Mouse (Mus musculus) bone marrow macrophage, adult 2 months (primary cell): ENCODE measurements around the gene Sec14l1.

Experiments used
- CTCF ChIP-seq: IDR thresholded peaks from 2 replicates; pipeline ENCODE4 v1.5.1; 2012; ENCODE audit warnings: low read depth, mild to moderate bottlenecking, low read length, moderate library complexity
- POLR2A ChIP-seq: IDR thresholded peaks from 2 replicates; pipeline ENCODE4 v1.6.1; 2012; ENCODE audit warnings: mild to moderate bottlenecking, low read depth, low read length, borderline replicate concordance

DNA sequence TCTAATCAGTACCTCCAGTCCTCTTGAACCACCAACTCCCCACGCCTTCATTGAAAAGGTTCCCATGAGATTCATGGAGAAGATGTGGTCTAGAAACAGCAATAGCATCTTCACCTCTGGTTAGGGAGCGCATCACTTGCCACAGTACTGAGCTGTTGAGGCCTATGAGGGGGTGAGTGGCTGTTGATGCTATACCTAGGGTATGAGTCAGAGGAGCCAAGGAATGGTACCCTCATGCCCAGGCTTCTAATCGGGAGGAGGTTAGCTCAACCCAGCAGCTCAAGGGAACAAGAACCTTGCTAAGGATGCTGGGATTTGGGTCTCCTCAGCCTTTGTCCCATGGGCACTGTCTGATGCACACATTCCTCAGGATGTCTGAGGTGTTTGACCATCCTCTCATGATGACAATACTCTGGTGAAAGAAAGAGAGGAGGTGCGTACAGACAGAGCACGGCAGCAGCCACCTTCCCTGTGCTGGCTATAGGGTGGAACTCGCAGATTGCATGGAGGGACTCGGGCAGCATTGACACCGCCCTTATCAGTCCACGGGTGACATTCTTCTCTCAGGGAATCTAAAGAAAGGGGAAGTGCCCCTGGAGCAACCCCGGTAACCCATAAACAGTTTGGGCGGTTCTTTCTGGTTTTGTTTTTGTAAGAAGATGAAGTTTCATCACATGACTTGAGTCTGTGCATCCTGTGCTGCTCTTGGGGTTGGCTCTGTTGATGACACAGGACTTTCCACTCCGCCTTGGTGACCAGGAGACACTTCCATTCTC is 5.6 kb upstream of the Sec14l1 start:
- TF ChIP-seq CTCF (no peak), POLR2A (no peak)
